Mouse (Mus musculus) intestine, embryonic 15.5 days (tissue): ENCODE measurements around the gene Faim2. TPM values are rescaled to one million over a fixed set of nuclear protein-coding genes. Genes with fewer than 3 reads are reported as not detected.

Experiments
- ATAC-seq: fragments of 200-750 bp; cut with Nextera tagmentation; 2 replicates; pipeline ENCODE4 v1.8.0; 2017; ENCODE audit warnings: moderate TSS enrichment, moderate library complexity
- H3K27ac ChIP-seq: fragments of 300-500 bp; sonication (generic); 2 replicates; pipeline ENCODE4 v1.5.1; 2015; ENCODE audit warnings: mild to moderate bottlenecking, inconsistent platforms
- H3K27me3 ChIP-seq: fragments of 300-500 bp; sonication (generic); replicated peaks from 2 replicates; pipeline ENCODE4 v1.6.1; 2015; ENCODE audit warnings: inconsistent platforms
- H3K36me3 ChIP-seq: fragments of 300-500 bp; sonication (generic); 2 replicates; pipeline ENCODE4 v1.6.1; 2015; ENCODE audit warnings: inconsistent platforms
- H3K4me1 ChIP-seq: fragments of 300-500 bp; sonication (generic); replicated peaks from 2 replicates; pipeline ENCODE4 v1.6.1; 2015; ENCODE audit warnings: inconsistent platforms
- H3K4me2 ChIP-seq: fragments of 300-500 bp; sonication (generic); replicated peaks from 2 replicates; pipeline ENCODE4 v1.6.1; 2015; ENCODE audit warnings: mild to moderate bottlenecking, inconsistent platforms
- H3K4me3 ChIP-seq: fragments of 300-500 bp; sonication (generic); replicated peaks from 2 replicates; pipeline ENCODE4 v1.5.1; 2015; ENCODE audit warnings: inconsistent platforms
- H3K9ac ChIP-seq: fragments of 300-500 bp; sonication (generic); 2 replicates; pipeline ENCODE4 v1.6.1; 2015; ENCODE audit warnings: inconsistent platforms
- H3K9me3 ChIP-seq: fragments of 300-500 bp; sonication (generic); 2 replicates; pipeline ENCODE4 v1.6.1; 2016; ENCODE audit warnings: inconsistent platforms
- WGBS: fragments of 180-500 bp; shearing (Covaris S2); methylation state at CpG from one replicate; pipeline ENCODE4 v1.1.7; 2015; 5-methylcytosine and 5-hydroxymethylcytosine counted together
- polyA plus RNA-seq: library from polyadenylated mRNA; unstranded; fragments of >200 nt; fragmentation: Nextera tagmentation; extraction: Ambion mirVana; gene quantifications from 2 replicates; pipeline ENCODE4 v1.2.1, GENCODE M21; 2015

Faim2 gene
- 0.60 and 0.61 TPM in 2 replicates for polyA plus RNA-seq

- peak; percentile 53; the same call in 1 of the 2 replicates for ATAC-seq
- Histone ChIP-seq H3K4me1 (no peaks in the 10 kb centered on the region), H3K27ac (no peak within 1 kb of the TSS), H3K9ac (no peak within 1 kb of the TSS), H3K27me3 (peaks cover 25% of the 10 kb centered on the region), H3K4me3 (no peak within 1 kb of the TSS), H3K9me3 (no peaks in the 10 kb centered on the region), H3K4me2 (no peak within 1 kb of the TSS), H3K36me3 (no peaks in the 10 kb centered on the region)
- 20% methylated on average over 25 of the region's 27 CpGs for WGBS
Measured at GRCm38 (mm10) chr15:99527629-99528353, at the start of gene Faim2. Gene Faim2 (minus strand): TSS chr15:99528165.

DNA sequence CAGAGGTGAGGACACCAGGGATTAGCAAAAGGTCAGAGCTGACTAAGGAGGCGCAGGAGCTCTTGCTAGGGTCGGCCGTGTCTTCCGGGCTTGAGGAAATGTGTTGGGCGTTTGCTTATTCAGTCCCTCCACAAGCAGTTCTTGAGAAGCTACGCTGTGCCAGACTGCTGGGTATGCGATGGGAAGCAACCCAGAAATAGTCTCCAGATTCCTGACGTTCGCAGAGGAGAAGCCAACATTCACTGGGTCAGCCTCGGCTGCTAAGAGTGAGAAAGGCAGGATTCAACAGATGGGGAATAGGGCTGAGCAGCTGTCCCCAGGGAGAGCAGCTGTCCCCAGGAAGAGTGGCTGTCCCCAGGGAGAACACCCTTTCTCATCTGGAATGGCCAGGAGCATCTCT lies 41.2 kb upstream of the Faim2 start:
- H3K4me1 ChIP-seq: no peaks in the 10 kb centered on the region
- H3K4me2 ChIP-seq: no peak overlapping the region
- 76% methylated on average over 10 of the region's 10 CpGs for WGBS
- 0 out of 2 replicates have a peak, but pooled peaks cover 10% of the 10 kb centered on the region for H3K27me3 ChIP-seq
- no peak overlapping the region for H3K27ac ChIP-seq
- H3K4me3 ChIP-seq: no peak overlapping the region
- H3K9me3 ChIP-seq: no peaks in the 10 kb centered on the region
- ATAC-seq: no peak
- no peaks in the 10 kb centered on the region for H3K36me3 ChIP-seq
- no peak overlapping the region for H3K9ac ChIP-seq

GRCm38 (mm10) chr15:99568682-99569081 lies 40.7 kb upstream of the Faim2 start:
- no peak overlapping the region for H3K4me2 ChIP-seq
- H3K27ac ChIP-seq: no peak overlapping the region
- no peaks in the 10 kb centered on the region for H3K4me1 ChIP-seq
- H3K9me3 ChIP-seq: no peaks in the 10 kb centered on the region
- ATAC-seq: no peak
- no peaks in the 10 kb centered on the region for H3K36me3 ChIP-seq
- no peak overlapping the region for H3K9ac ChIP-seq
- 0 out of 2 replicates have a peak, but pooled peaks cover 9% of the 10 kb centered on the region for H3K27me3 ChIP-seq
- WGBS: 56% methylated on average over 6 of the region's 6 CpGs
- no peak overlapping the region for H3K4me3 ChIP-seq

DNA sequence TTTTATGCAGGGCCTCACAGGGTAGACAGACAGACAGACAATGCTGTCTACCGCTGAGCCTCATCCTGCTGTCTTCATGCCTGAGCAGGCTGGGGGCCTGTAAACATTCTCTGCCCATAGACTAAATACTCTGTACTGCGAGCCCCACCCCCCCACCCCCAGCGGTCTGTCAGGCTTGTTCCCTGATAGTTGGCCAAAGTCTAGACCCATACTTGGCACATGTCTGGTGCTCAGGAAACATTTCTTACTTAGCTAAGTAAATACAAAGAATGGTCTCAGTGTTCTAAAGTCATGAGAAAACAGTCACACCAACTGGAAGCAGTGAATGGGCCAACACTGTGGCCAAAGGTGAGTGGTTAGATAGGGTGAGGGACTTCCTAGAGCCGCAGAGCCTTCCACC lies 39.4 kb upstream of the Faim2 start:
- WGBS: 70% methylated on average over 4 of the region's 4 CpGs
- Histone ChIP-seq H3K4me3 (no peak overlapping the region), H3K4me1 (no peaks in the 10 kb centered on the region), H3K27ac (no peak overlapping the region), H3K36me3 (no peaks in the 10 kb centered on the region), H3K9me3 (no peaks in the 10 kb centered on the region), H3K4me2 (no peak overlapping the region), H3K9ac (no peak overlapping the region), H3K27me3 (0 out of 2 replicates have a peak, but pooled peaks cover 6% of the 10 kb centered on the region)
- ATAC-seq: no peak

GRCm38 (mm10) chr15:99560246-99560645 lies 32.3 kb upstream of the Faim2 start:
- no peaks in the 10 kb centered on the region for H3K36me3 ChIP-seq
- ATAC-seq: no peak
- H3K4me1 ChIP-seq: no peaks in the 10 kb centered on the region
- 68% methylated on average over 10 of the region's 10 CpGs for WGBS
- no peak overlapping the region for H3K4me3 ChIP-seq
- no peaks in the 10 kb centered on the region for H3K27me3 ChIP-seq
- H3K27ac ChIP-seq: no peak overlapping the region
- no peak overlapping the region for H3K4me2 ChIP-seq
- H3K9ac ChIP-seq: no peak overlapping the region
- H3K9me3 ChIP-seq: no peaks in the 10 kb centered on the region

DNA sequence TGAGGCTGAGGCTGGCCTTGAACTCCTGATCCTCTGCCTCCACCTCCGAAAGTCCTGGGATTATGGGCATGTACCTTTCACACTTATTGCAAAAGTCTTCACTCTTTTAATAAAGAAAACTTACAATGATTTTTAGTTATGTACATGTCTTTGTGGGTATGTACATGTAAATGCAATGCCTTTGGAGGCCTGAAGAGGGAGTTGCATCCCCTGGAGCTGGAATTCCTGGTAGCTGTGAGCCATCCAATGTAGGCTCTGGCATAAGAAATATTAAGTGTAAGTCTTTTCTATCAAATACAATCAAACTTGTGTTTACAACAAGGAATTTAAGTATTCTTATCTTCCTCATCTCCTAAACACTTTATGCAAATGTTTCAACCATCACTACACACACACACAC lies 31.0 kb upstream of the Faim2 start:
- ATAC-seq: no peak
- no peaks in the 10 kb centered on the region for H3K36me3 ChIP-seq
- 88% methylated on average over 1 of the region's 1 CpGs for WGBS

GRCm38 (mm10) chr15:99553767-99554166 lies 25.8 kb upstream of the Faim2 start:
- no peak for ATAC-seq
- no peaks in the 10 kb centered on the region for H3K27me3 ChIP-seq
- H3K9ac ChIP-seq: no peak overlapping the region
- H3K4me1 ChIP-seq: no peaks in the 10 kb centered on the region
- H3K4me2 ChIP-seq: no peak overlapping the region
- H3K9me3 ChIP-seq: no peaks in the 10 kb centered on the region
- WGBS: 49% methylated on average over 6 of the region's 6 CpGs
- H3K36me3 ChIP-seq: no peaks in the 10 kb centered on the region
- H3K4me3 ChIP-seq: no peak overlapping the region
- no peak overlapping the region for H3K27ac ChIP-seq

More for the DNA sequence above, 31.0 kb upstream of the Faim2 start:
- Histone ChIP-seq H3K4me2 (no peak overlapping the region), H3K9ac (no peak overlapping the region), H3K9me3 (no peaks in the 10 kb centered on the region), H3K4me1 (no peaks in the 10 kb centered on the region), H3K4me3 (no peak overlapping the region), H3K27ac (no peak overlapping the region), H3K27me3 (no peaks in the 10 kb centered on the region)

DNA sequence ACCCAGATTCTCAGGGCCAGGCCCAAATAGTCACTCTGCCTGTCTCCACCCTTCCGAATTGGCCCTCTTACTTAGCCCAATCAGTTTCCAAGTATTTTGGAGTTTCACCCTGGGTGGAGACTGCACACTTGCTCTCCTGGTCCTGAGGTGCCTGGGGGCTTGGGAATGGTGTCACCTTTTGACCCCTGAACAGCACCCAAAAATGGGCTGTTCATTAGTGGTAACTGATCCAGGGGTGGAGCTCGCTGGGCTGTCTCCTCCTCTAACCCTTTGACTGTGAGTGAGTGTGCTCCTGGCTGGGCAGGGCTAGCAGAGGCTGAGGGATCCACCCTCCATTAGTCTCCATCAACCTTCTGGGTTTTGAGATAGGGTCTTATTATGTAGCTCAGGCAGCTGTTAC lies 21.9 kb upstream of the Faim2 start:
- Histone ChIP-seq H3K27me3 (no peaks in the 10 kb centered on the region), H3K4me2 (no peak overlapping the region), H3K36me3 (no peaks in the 10 kb centered on the region), H3K4me1 (no peaks in the 10 kb centered on the region), H3K9me3 (no peaks in the 10 kb centered on the region), H3K9ac (no peak overlapping the region), H3K27ac (no peak overlapping the region), H3K4me3 (no peak overlapping the region)
- no peak for ATAC-seq
- 46% methylated on average over 2 of the region's 2 CpGs for WGBS

DNA sequence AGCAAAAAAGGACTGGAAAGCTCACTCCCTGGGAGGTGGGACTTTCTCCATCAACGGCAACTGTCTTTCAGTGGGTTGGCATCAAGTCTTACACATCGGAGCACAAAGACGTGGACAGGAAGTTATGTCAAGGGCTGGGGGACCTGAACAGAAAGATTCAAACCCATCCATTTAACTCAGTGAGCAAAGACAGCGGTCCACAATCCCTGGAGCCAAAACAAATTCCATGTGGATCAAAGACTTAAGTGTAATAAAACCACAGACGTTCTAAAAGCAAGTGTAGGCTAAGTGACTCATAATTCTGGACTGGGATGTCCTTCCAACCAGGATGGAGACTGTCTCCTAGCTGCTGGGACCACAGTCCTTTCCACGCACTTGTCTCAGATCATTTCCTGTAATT lies 19.8 kb upstream of the Faim2 start:
- Histone ChIP-seq H3K27me3 (0 out of 2 replicates have a peak, but pooled peaks cover 7% of the 10 kb centered on the region), H3K9ac (no peak overlapping the region), H3K9me3 (no peaks in the 10 kb centered on the region), H3K36me3 (no peaks in the 10 kb centered on the region), H3K27ac (no peak overlapping the region), H3K4me2 (no peak overlapping the region), H3K4me1 (no peaks in the 10 kb centered on the region), H3K4me3 (no peak overlapping the region)
- 71% methylated on average over 6 of the region's 6 CpGs for WGBS
- no peak for ATAC-seq

DNA sequence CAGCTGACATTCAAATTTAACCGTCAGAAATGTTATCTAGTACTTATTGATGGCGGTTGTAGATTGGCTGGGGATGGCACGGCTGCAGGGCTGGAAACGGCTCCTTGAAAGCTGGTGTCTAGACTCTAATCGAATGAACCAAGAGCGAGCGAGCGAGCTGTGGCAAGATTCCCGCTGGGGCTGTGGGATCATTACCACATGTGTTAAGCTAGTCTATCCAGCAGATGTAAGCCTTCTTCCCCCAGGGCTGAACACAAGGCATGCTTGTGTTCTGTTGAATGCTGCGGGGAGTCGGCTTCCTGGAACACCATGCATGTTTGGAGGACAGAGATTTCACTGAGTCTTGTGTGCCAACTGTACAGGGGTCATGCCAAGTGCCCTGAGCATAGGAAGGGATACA lies 18.6 kb upstream of the Faim2 start:
- Histone ChIP-seq H3K4me2 (no peak overlapping the region), H3K36me3 (no peaks in the 10 kb centered on the region), H3K27me3 (0 out of 2 replicates have a peak, but pooled peaks cover 7% of the 10 kb centered on the region), H3K9ac (no peak overlapping the region), H3K4me3 (no peak overlapping the region), H3K9me3 (no peaks in the 10 kb centered on the region), H3K4me1 (no peaks in the 10 kb centered on the region), H3K27ac (no peak overlapping the region)
- no peak for ATAC-seq
- WGBS: 77% methylated on average over 11 of the region's 11 CpGs

DNA sequence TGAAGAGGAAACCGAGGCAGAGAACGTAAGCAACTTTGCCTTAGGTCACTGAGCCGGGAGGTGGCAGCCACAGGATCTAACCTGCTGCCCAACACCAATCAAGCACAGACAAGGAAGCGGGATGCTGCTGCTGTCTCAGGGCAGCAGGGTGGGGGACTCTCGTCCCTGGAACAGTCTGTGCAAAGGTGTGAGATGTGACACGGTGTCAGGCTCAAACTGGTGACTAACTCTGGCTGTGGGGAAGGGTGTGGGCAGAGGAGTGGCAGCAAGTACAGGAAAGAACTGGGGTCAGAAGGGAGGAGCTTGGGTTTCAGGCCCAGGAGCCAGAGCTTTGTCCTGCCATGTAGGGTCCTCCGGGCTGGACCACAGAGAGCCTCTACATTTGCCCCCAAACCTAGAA lies 16.1 kb upstream of the Faim2 start:
- no peak overlapping the region for H3K4me2 ChIP-seq
- no peak overlapping the region for H3K4me3 ChIP-seq
- no peaks in the 10 kb centered on the region for H3K36me3 ChIP-seq
- 0 out of 2 replicates have a peak, but pooled peaks cover 7% of the 10 kb centered on the region for H3K27me3 ChIP-seq
- H3K9ac ChIP-seq: no peak overlapping the region
- no peak overlapping the region for H3K27ac ChIP-seq
- H3K9me3 ChIP-seq: no peaks in the 10 kb centered on the region
- no peak for ATAC-seq
- H3K4me1 ChIP-seq: no peaks in the 10 kb centered on the region
- 45% methylated on average over 7 of the region's 7 CpGs for WGBS

- H3K27ac ChIP-seq: no peak overlapping the region
- no peaks in the 10 kb centered on the region for H3K4me1 ChIP-seq
- H3K4me3 ChIP-seq: no peak overlapping the region
- WGBS: 63% methylated on average over 8 of the region's 8 CpGs
- H3K9me3 ChIP-seq: no peaks in the 10 kb centered on the region
- no peaks in the 10 kb centered on the region for H3K36me3 ChIP-seq
- no peak overlapping the region for H3K9ac ChIP-seq
- 0 out of 2 replicates have a peak, but pooled peaks cover 7% of the 10 kb centered on the region for H3K27me3 ChIP-seq
- H3K4me2 ChIP-seq: no peak overlapping the region
- ATAC-seq: no peak
Measured at GRCm38 (mm10) chr15:99539891-99540290, 11.9 kb upstream of the Faim2 start.
